Mouse (Mus musculus) liver, embryonic 13.5 days (tissue): ENCODE results near the gene Babam2. TPM values are rescaled to one million over a fixed set of nuclear protein-coding genes. Genes with fewer than 3 reads are reported as not detected.

Experiments used
- ATAC-seq: fragments of 200-750 bp; cut with Nextera tagmentation; 2 replicates; pipeline ENCODE4 v1.8.0; 2017; ENCODE audit warnings: low read depth, mild to moderate bottlenecking, moderate number of reproducible peaks, moderate library complexity
- DNase-seq: peaks from one replicate; pipeline ENCODE4 v3.0.0; 2022
- H3K27ac ChIP-seq: fragments of 300-500 bp; sonication (generic); 2 replicates; pipeline ENCODE4 v1.5.1; 2015; ENCODE audit warnings: moderate library complexity, mild to moderate bottlenecking, inconsistent platforms
- H3K27me3 ChIP-seq: fragments of 300-500 bp; sonication (generic); 2 replicates; pipeline ENCODE4 v1.6.1; 2015; ENCODE audit warnings: mild to moderate bottlenecking, inconsistent platforms
- H3K36me3 ChIP-seq: fragments of 300-500 bp; sonication (generic); 2 replicates; pipeline ENCODE4 v1.6.1; 2015; ENCODE audit warnings: mild to moderate bottlenecking, inconsistent platforms
- H3K4me1 ChIP-seq: fragments of 300-500 bp; sonication (generic); replicated peaks from 2 replicates; pipeline ENCODE4 v1.6.1; 2015; ENCODE audit warnings: inconsistent platforms
- H3K4me2 ChIP-seq: fragments of 300-500 bp; sonication (generic); 2 replicates; pipeline ENCODE4 v1.6.1; 2015; ENCODE audit warnings: inconsistent platforms, mild to moderate bottlenecking, moderate library complexity
- H3K4me3 ChIP-seq: fragments of 300-500 bp; sonication (generic); replicated peaks from 2 replicates; pipeline ENCODE4 v1.5.1; 2015; ENCODE audit warnings: mild to moderate bottlenecking, inconsistent platforms
- H3K9ac ChIP-seq: fragments of 300-500 bp; sonication (generic); 2 replicates; pipeline ENCODE4 v1.6.1; 2015; ENCODE audit warnings: mild to moderate bottlenecking, inconsistent platforms
- H3K9me3 ChIP-seq: fragments of 300-500 bp; sonication (generic); replicated peaks from 2 replicates; pipeline ENCODE4 v1.6.1; 2016; ENCODE audit warnings: inconsistent platforms
- WGBS: fragments of 180-500 bp; shearing (Covaris S2); methylation state at CpG from one replicate; pipeline ENCODE4 v1.1.7; 2015; ENCODE audit not compliant: insufficient replicate concordance; 5-methylcytosine and 5-hydroxymethylcytosine counted together
- polyA plus RNA-seq: library from polyadenylated mRNA; unstranded; fragments of >200 nt; fragmentation: Nextera tagmentation; extraction: Ambion mirVana; gene quantifications from 2 replicates; pipeline ENCODE4 v1.2.1, GENCODE M21; 2015

Gene Babam2
- polyA plus RNA-seq, 1 experiment from 2014 or later: 37.1 TPM

DNA sequence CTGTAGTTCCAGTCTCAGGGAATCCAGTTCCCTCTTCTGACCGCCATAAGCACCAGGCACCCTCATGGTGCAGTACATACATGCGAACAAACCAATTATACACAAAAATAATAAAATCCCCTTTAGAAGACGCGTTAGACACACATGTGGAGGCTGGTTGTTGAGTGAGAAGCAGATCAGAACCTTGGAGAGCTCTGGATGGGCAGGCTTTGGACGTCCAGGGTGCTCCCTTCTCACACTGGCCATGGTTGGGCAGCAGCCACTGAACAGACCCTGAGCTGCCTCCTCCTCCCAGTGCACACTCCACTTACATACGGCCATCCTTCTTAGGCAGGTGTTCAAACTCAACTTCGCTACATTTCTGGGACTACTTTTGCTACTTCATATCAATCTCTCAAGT, 117.6 kb downstream of the Babam2 start:
- Histone ChIP-seq H3K36me3 (no peaks in the 10 kb centered on the region), H3K4me2 (no peak overlapping the region), H3K9ac (no peak overlapping the region), H3K9me3 (no peaks in the 10 kb centered on the region), H3K27me3 (no peaks in the 10 kb centered on the region), H3K4me3 (no peak overlapping the region), H3K4me1 (peaks cover 15% of the 10 kb centered on the region), H3K27ac (no peak overlapping the region)
- no peak for ATAC-seq
- no peak for DNase-seq
- WGBS: 71% methylated on average over 7 of the region's 7 CpGs

- Histone ChIP-seq H3K4me1 (peaks cover 5% of the 10 kb centered on the region), H3K36me3 (no peaks in the 10 kb centered on the region), H3K4me3 (no peak overlapping the region), H3K27me3 (no peaks in the 10 kb centered on the region), H3K27ac (no peak overlapping the region), H3K4me2 (no peak overlapping the region), H3K9me3 (no peaks in the 10 kb centered on the region), H3K9ac (no peak overlapping the region)
- no peak for DNase-seq
- 88% methylated on average over 1 of the region's 1 CpGs for WGBS
- no peak for ATAC-seq
Observed at GRCm38 (mm10) chr5:31816082-31816481, 118.6 kb downstream of the Babam2 start.

GRCm38 (mm10) chr5:31820801-31821200, 123.3 kb downstream of the Babam2 start:
- Histone ChIP-seq H3K4me1 (no peaks in the 10 kb centered on the region), H3K4me3 (no peak overlapping the region), H3K9me3 (no peaks in the 10 kb centered on the region), H3K36me3 (no peaks in the 10 kb centered on the region), H3K27me3 (no peaks in the 10 kb centered on the region), H3K9ac (no peak overlapping the region), H3K27ac (no peak overlapping the region), H3K4me2 (no peak overlapping the region)
- no peak for DNase-seq
- WGBS: 62% methylated on average over 3 of the region's 3 CpGs
- no peak for ATAC-seq

GRCm38 (mm10) chr5:31821204-31821603, 123.7 kb downstream of the Babam2 start:
- Histone ChIP-seq H3K4me3 (no peak overlapping the region), H3K4me1 (no peaks in the 10 kb centered on the region), H3K9me3 (no peaks in the 10 kb centered on the region), H3K27ac (no peak overlapping the region), H3K36me3 (no peaks in the 10 kb centered on the region), H3K4me2 (no peak overlapping the region), H3K27me3 (no peaks in the 10 kb centered on the region), H3K9ac (no peak overlapping the region)
- 62% methylated on average over 1 of the region's 1 CpGs for WGBS
- DNase-seq: no peak
- no peak for ATAC-seq

GRCm38 (mm10) chr5:31823673-31824072, 126.2 kb downstream of the Babam2 start:
- Histone ChIP-seq H3K4me2 (no peak overlapping the region), H3K36me3 (no peaks in the 10 kb centered on the region), H3K27ac (no peak overlapping the region), H3K9me3 (no peaks in the 10 kb centered on the region), H3K4me3 (no peak overlapping the region), H3K27me3 (no peaks in the 10 kb centered on the region), H3K4me1 (no peaks in the 10 kb centered on the region; the same call in 1 of the 2 replicates), H3K9ac (no peak overlapping the region)
- DNase-seq (no peak), ATAC-seq (no peak)
- WGBS: 65% methylated on average over 3 of the region's 3 CpGs

GRCm38 (mm10) chr5:31824126-31824525, 126.6 kb downstream of the Babam2 start:
- no peak overlapping the region for H3K9ac ChIP-seq
- DNase-seq: no peak
- H3K4me1 ChIP-seq: no peaks in the 10 kb centered on the region; the same call in 1 of the 2 replicates
- no peaks in the 10 kb centered on the region for H3K27me3 ChIP-seq
- H3K4me2 ChIP-seq: no peak overlapping the region
- H3K36me3 ChIP-seq: no peaks in the 10 kb centered on the region
- no peak overlapping the region for H3K27ac ChIP-seq
- 63% methylated on average over 2 of the region's 2 CpGs for WGBS
- no peak for ATAC-seq
- no peak overlapping the region for H3K4me3 ChIP-seq
- H3K9me3 ChIP-seq: no peaks in the 10 kb centered on the region

DNA sequence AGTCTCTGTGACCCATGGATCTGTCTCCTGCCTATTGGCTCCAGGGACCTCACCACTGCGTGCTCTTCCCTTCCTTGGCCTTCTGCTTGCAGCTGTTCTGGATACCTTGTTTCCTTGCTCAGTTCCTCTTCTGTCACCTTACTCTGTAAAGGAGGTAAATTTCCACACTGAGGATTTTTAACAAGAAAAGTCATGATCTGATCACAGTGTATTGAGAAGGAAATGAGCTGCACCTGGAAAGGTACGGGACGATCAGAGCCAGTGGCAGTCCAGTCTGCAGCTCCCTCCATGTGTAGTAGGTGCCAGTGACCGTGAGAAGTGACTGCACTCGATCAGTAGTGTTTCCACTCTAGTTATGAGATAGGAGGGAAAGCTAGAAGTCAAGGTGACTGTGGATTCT, 129.8 kb downstream of the Babam2 start:
- H3K27ac ChIP-seq: no peak overlapping the region
- no peak for ATAC-seq
- H3K9me3 ChIP-seq: no peaks in the 10 kb centered on the region
- WGBS: 81% methylated on average over 5 of the region's 5 CpGs
- no peaks in the 10 kb centered on the region for H3K36me3 ChIP-seq
- H3K9ac ChIP-seq: no peak overlapping the region
- H3K27me3 ChIP-seq: no peaks in the 10 kb centered on the region
- DNase-seq: no peak
- no peak overlapping the region for H3K4me2 ChIP-seq
- H3K4me3 ChIP-seq: no peak overlapping the region
- no peaks in the 10 kb centered on the region; the same call in 1 of the 2 replicates for H3K4me1 ChIP-seq

DNA sequence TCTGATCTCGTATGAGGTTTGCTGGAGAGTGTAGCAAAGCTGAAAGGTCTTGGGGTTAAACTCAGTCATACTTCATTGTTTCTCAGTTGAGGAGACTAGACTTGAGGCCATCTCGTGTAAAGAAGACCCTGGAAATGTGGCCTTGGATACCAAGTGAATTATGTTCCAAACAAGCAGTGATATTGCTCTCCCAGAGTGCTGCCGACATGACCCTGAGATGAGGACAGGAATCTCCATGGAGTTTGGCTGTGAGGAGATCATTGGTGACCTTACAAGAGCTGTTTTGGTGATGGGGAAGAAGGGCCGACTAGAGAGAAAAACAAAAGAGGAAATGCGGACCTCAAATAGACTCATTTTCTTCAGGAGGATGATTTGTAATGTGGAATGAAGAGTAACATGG, 130.4 kb downstream of the Babam2 start:
- Histone ChIP-seq H3K4me1 (no peaks in the 10 kb centered on the region; the same call in 1 of the 2 replicates), H3K27me3 (no peaks in the 10 kb centered on the region), H3K9ac (no peak overlapping the region), H3K4me3 (no peak overlapping the region), H3K27ac (no peak overlapping the region), H3K4me2 (no peak overlapping the region), H3K36me3 (no peaks in the 10 kb centered on the region), H3K9me3 (no peaks in the 10 kb centered on the region)
- DNase-seq (no peak), ATAC-seq (no peak)
- 73% methylated on average over 5 of the region's 5 CpGs for WGBS

DNA sequence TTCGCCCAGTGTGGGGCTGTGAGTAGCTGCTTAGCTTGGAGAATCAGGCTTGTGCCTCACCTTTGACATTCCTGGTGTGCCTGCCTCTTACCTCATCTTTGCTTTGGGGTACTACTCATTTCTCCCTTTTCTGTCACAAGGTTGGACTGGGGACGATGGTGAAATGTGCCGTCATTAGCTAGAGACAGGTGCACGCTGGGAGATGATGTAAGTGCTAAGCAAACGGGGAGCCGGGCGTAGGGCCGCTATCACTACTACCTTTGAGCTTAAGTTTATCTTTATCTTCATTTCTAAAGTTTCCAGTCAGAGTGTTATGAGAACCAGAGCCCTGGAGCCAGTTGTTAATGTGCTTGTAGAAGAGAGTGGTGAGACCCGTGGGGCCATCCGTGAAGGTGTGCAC, 131.3 kb downstream of the Babam2 start:
- DNase-seq (no peak), ATAC-seq (no peak)
- Histone ChIP-seq H3K9me3 (no peaks in the 10 kb centered on the region), H3K4me2 (no peak overlapping the region), H3K4me3 (no peak overlapping the region), H3K27me3 (no peaks in the 10 kb centered on the region), H3K4me1 (no peaks in the 10 kb centered on the region; the same call in 1 of the 2 replicates), H3K27ac (no peak overlapping the region), H3K9ac (no peak overlapping the region), H3K36me3 (no peaks in the 10 kb centered on the region)
- WGBS: 75% methylated on average over 10 of the region's 10 CpGs

DNA sequence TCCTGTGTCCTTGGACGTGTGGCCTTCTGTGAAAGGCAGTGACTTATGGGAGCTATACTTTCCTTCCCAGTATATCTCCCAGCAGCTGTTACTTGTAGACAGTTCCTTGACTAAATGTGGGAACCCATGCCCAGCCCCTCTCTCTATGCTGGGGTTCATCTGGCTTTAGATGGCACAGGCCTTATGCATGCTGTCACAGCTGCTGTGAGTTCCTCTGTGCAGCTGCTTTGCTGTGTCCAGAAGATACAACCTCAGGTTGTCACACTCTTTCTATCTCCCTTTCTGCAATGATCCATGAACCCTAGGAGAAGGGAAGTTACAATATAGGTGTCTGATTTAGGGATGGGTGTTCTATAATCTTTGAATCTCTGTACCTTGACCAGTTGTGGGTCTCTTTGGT, 132.1 kb downstream of the Babam2 start:
- H3K4me3 ChIP-seq: no peak overlapping the region
- no peaks in the 10 kb centered on the region for H3K27me3 ChIP-seq
- ATAC-seq (no peak), DNase-seq (no peak)
- no peak overlapping the region for H3K9ac ChIP-seq
- H3K4me2 ChIP-seq: no peak overlapping the region
- H3K9me3 ChIP-seq: no peaks in the 10 kb centered on the region
- no peak overlapping the region for H3K27ac ChIP-seq
- H3K36me3 ChIP-seq: no peaks in the 10 kb centered on the region
- WGBS: 38% methylated on average over 1 of the region's 1 CpGs
- H3K4me1 ChIP-seq: no peaks in the 10 kb centered on the region; the same call in 1 of the 2 replicates

- H3K27ac ChIP-seq: no peak overlapping the region
- no peaks in the 10 kb centered on the region; the same call in 1 of the 2 replicates for H3K4me1 ChIP-seq
- no peak overlapping the region for H3K4me3 ChIP-seq
Observed at GRCm38 (mm10) chr5:31831587-31831986, 134.1 kb downstream of the Babam2 start.

GRCm38 (mm10) chr5:31835691-31836090, 138.2 kb downstream of the Babam2 start:
- no peaks in the 10 kb centered on the region for H3K9me3 ChIP-seq
- no peaks in the 10 kb centered on the region for H3K27me3 ChIP-seq
- H3K27ac ChIP-seq: no peak overlapping the region
- ATAC-seq (no peak), DNase-seq (no peak)
- H3K4me3 ChIP-seq: no peak overlapping the region
- 83% methylated on average over 2 of the region's 2 CpGs for WGBS
- no peak overlapping the region for H3K9ac ChIP-seq
- H3K4me1 ChIP-seq: no peaks in the 10 kb centered on the region
- H3K4me2 ChIP-seq: no peak overlapping the region
- H3K36me3 ChIP-seq: no peaks in the 10 kb centered on the region

More at GRCm38 (mm10) chr5:31831587-31831986, 134.1 kb downstream of the Babam2 start:
- Histone ChIP-seq H3K27me3 (no peaks in the 10 kb centered on the region), H3K36me3 (no peaks in the 10 kb centered on the region), H3K4me2 (no peak overlapping the region), H3K9me3 (no peaks in the 10 kb centered on the region), H3K9ac (no peak overlapping the region)
- no peak for ATAC-seq
- no peak for DNase-seq
- WGBS: 22% methylated on average over 1 of the region's 1 CpGs
